21 mouse cellular contexts compared by ENCODE assay signal in the genomic region with DNA sequence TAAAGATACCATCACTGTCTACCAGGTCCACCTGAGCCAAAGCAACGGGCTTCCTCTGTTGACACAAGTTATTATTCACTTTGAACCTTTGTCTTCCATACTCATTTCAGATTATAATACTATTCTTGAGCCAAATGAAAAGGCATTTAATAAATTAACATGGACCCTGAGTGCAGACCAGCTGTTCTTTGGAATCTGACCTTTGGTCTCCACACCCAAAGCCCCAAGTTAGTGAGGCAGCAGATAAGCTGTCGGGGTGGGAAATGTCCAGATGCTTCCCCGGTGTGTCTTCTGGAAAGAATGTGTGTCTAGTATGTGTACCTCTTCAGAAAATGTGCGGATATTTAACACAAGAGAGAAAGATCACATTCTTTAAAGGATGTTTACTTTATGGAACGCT. TPM values are rescaled to one million over a fixed set of nuclear protein-coding genes. Genes with fewer than 3 reads are reported as not detected.
"Had no signal": no experiment of that assay in that cellular context is flagged by ENCODE, and none has a peak within 500 bp of the region (broad histone marks: within the 10 kb centered on the region; RNA-seq: fewer than 3 reads in every experiment).

No protein-coding gene starts in this region.

- H3K4me3 ChIP-seq: midbrain, embryonic 10.5 days; midbrain, embryonic 12.5 days; neural tube, embryonic 12.5 days; stomach, embryonic 15.5 days had no signal

- H3K9ac ChIP-seq: lung, embryonic 14.5 days; midbrain, embryonic 12.5 days; neural tube, embryonic 12.5 days; stomach, embryonic 15.5 days had no signal

- H3K4me2 ChIP-seq: lung, embryonic 14.5 days; midbrain, embryonic 12.5 days; neural tube, embryonic 12.5 days; stomach, embryonic 15.5 days had no signal

- H3K36me3 ChIP-seq: midbrain, embryonic 10.5 days; midbrain, embryonic 12.5 days; neural tube, embryonic 12.5 days; stomach, embryonic 15.5 days had no signal

- H3K27me3 ChIP-seq: neural tube, embryonic 12.5 days; stomach, embryonic 15.5 days had no signal

- DNase-seq: lung, adult 18-20 months; lung, embryonic 14.5 days; lung, postnatal 10 days; lung, postnatal 4 days; midbrain, embryonic 14.5 days; thymus, adult 2 months; thymus, postnatal 25 days; thymus, postnatal 4 days had no signal

- H3K4me1 ChIP-seq: midbrain, embryonic 12.5 days; neural tube, embryonic 12.5 days had no signal

- H3K27ac ChIP-seq: midbrain, embryonic 10.5 days; midbrain, embryonic 12.5 days; neural tube, embryonic 12.5 days; stomach, embryonic 15.5 days; stomach, postnatal 0 days had no signal

- H3K9me3 ChIP-seq: midbrain, embryonic 10.5 days; midbrain, embryonic 12.5 days; neural tube, embryonic 12.5 days; stomach, embryonic 15.5 days had no signal

RNA-seq across cellular contexts. Expression of a gene that starts 33.1 kb away (rescaled TPM):
- total RNA-seq: megakaryocyte, adult 5-6 weeks; megakaryocyte-erythroid progenitor cell, adult 5-6 weeks; neutrophil, adult 5-6 weeks had no signal
- polyA plus RNA-seq: lung, embryonic 14.5 days; lung, embryonic 16.5 days; midbrain, embryonic 10.5 days; midbrain, embryonic 12.5 days; midbrain, embryonic 14.5 days; neural tube, embryonic 12.5 days; neural tube, embryonic 14.5 days; spleen, adult 2 months; stomach, embryonic 15.5 days; stomach, postnatal 0 days; testis, adult 2 months; thymus, adult 2 months; urinary bladder, adult 2 months had no signal
